Mouse (Mus musculus) brain, adult 2 months (tissue): Measurements from ENCODE around the gene Hnrnpa3.
"Not testable (repeated sequence)": the region's sequence is repeated elsewhere in the genome, so short reads cannot be mapped to it uniquely, and the experiment has no call there.

Experiments used
- DNase-seq: peaks from one replicate; pipeline ENCODE4 v3.0.0; 2011; ENCODE audit warnings: low read depth, low spot score

Hnrnpa3 gene

GRCm38 (mm10) chr2:75679947-75680346 is 20.9 kb downstream of the Hnrnpa3 start:
- no peak for DNase-seq

- DNase-seq, result no peak
These were observed 22.4 kb downstream of the Hnrnpa3 start for GRCm38 (mm10) chr2:75681439-75681838.

GRCm38 (mm10) chr2:75682978-75683709 is 24.1 kb downstream of the Hnrnpa3 start:
- peak; percentile 52 for DNase-seq

GRCm38 (mm10) chr2:75684526-75684925 is 25.5 kb downstream of the Hnrnpa3 start:
- DNase-seq, result no peak

- no peak for DNase-seq
These were observed 26.4 kb downstream of the Hnrnpa3 start for GRCm38 (mm10) chr2:75685458-75685861.

GRCm38 (mm10) chr2:75687040-75687749 is 28.1 kb downstream of the Hnrnpa3 start:
- no peak for DNase-seq

GRCm38 (mm10) chr2:75688901-75689300 is 29.8 kb downstream of the Hnrnpa3 start:
- no peak for DNase-seq

- no peak for DNase-seq
These were observed 30.6 kb downstream of the Hnrnpa3 start for GRCm38 (mm10) chr2:75689482-75690158.

GRCm38 (mm10) chr2:75690656-75691055 is 31.6 kb downstream of the Hnrnpa3 start:
- DNase-seq, result no peak

GRCm38 (mm10) chr2:75691316-75691715 is 32.3 kb downstream of the Hnrnpa3 start:
- no peak for DNase-seq

GRCm38 (mm10) chr2:75692369-75692768 is 33.3 kb downstream of the Hnrnpa3 start:
- no peak for DNase-seq

GRCm38 (mm10) chr2:75694926-75695325 is 35.9 kb downstream of the Hnrnpa3 start:
- not testable (repeated sequence) for DNase-seq

GRCm38 (mm10) chr2:75695676-75696350 is 36.8 kb downstream of the Hnrnpa3 start:
- DNase-seq, result no peak

- no peak for DNase-seq
These were observed 37.3 kb downstream of the Hnrnpa3 start for GRCm38 (mm10) chr2:75696371-75696770.

GRCm38 (mm10) chr2:75697222-75697621 is 38.2 kb downstream of the Hnrnpa3 start:
- DNase-seq, result no peak

GRCm38 (mm10) chr2:75698007-75698406 is 38.9 kb downstream of the Hnrnpa3 start:
- no peak for DNase-seq

- no peak for DNase-seq
These were observed 39.8 kb downstream of the Hnrnpa3 start for GRCm38 (mm10) chr2:75698874-75699273.

- DNase-seq, result no peak
These were observed 41.5 kb downstream of the Hnrnpa3 start for GRCm38 (mm10) chr2:75700543-75700942.

- no peak for DNase-seq
These were observed 42.1 kb downstream of the Hnrnpa3 start for GRCm38 (mm10) chr2:75701207-75701606.

GRCm38 (mm10) chr2:75701822-75702587 is 42.9 kb downstream of the Hnrnpa3 start:
- no peak for DNase-seq

GRCm38 (mm10) chr2:75702588-75702976 is 43.5 kb downstream of the Hnrnpa3 start:
- DNase-seq, result no peak
